Mouse (Mus musculus) kidney, adult 2 months (tissue): ENCODE measurements at regions not wholly inside any gene's neighbourhood (a gene's known extent, or its start where the extent isn't known, plus 50 kb on each side); places are given as distances from the start of the nearest gene placed in this dataset.

Source experiments
- CTCF ChIP-seq: fragments of 200-500 bp; conservative IDR thresholded peaks from 2 replicates; pipeline ENCODE4 v1.5.1; 2011; ENCODE audit warnings: low read depth, mild to moderate bottlenecking, control low read depth, low read length, moderate library complexity, mixed read lengths; ENCODE audit not compliant: insufficient read depth, insufficient read length
- POLR2A ChIP-seq: fragments of 200-500 bp; IDR thresholded peaks from one replicate; pipeline ENCODE4 v1.6.1; 2011; ENCODE audit warnings: low read depth, low read length, control low read depth

- TF ChIP-seq CTCF (no peak), POLR2A (no peak)
Measured at GRCm38 (mm10) chr1:194107271-194107938, 510.6 kb upstream of the Plxna2 start.
